13 mouse cellular contexts compared by ENCODE assay signal in the genomic region with DNA sequence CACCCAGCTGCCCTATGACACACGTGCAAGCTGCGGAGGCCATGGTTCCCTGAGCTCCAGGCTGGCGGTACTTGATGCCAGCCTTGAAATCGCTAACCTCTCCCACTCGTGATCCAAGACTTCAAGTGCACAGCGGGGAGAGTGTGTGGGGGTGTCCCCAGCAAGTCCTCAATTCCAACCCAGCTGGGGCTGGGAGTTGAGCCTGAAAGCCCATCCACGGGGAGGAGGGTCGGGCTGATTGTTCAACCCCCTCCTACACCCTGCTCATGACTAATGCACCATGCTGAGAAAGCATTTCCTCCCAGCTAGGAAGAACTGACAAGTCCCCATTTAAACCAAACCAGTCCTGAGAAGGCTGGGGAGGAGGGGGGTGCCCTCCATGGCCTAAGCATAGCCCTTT.
"Had no signal": no experiment of that assay in that cellular context is flagged by ENCODE, and none has a peak within 500 bp of the region (broad histone marks: within the 10 kb centered on the region; RNA-seq: fewer than 3 reads in every experiment).

No protein-coding gene starts in this region.

- ATAC-seq: liver, embryonic 12.5 days; midbrain, embryonic 15.5 days had no signal

- H3K36me3 ChIP-seq: limb, embryonic 15.5 days; liver, embryonic 12.5 days; midbrain, embryonic 15.5 days; neural tube, embryonic 12.5 days had no signal

- H3K27me3 ChIP-seq: limb, embryonic 15.5 days; liver, embryonic 12.5 days; midbrain, embryonic 15.5 days; neural tube, embryonic 12.5 days had no signal

- H3K4me2 ChIP-seq: limb, embryonic 15.5 days; liver, embryonic 12.5 days; lung, embryonic 14.5 days; midbrain, embryonic 15.5 days; neural tube, embryonic 12.5 days had no signal

- H3K4me3 ChIP-seq: limb, embryonic 15.5 days; liver, embryonic 12.5 days; midbrain, embryonic 15.5 days; neural tube, embryonic 12.5 days had no signal

- H3K9ac ChIP-seq: limb, embryonic 15.5 days; liver, embryonic 12.5 days; lung, embryonic 14.5 days; midbrain, embryonic 15.5 days; neural tube, embryonic 12.5 days had no signal

- H3K9me3 ChIP-seq: limb, embryonic 15.5 days; liver, embryonic 12.5 days; midbrain, embryonic 15.5 days; neural tube, embryonic 12.5 days had no signal

- H3K27ac ChIP-seq: limb, embryonic 15.5 days; liver, embryonic 12.5 days; midbrain, embryonic 15.5 days; neural tube, embryonic 12.5 days had no signal

- H3K4me1 ChIP-seq: liver, embryonic 12.5 days had no signal

- DNase-seq: kidney, postnatal 14 days; layer of hippocampus, adult 9-11 months; layer of hippocampus, postnatal 36 days; lung, embryonic 14.5 days; lung, postnatal 10 days; lung, postnatal 4 days; retina, postnatal 1 day; right cerebral cortex, postnatal 14 days; thymus, postnatal 4 days had no signal
